Mouse (Mus musculus) thymus, postnatal 36 days (tissue): ENCODE results near the gene Akna.

Source experiments
- DNase-seq, 2 experiments: peaks; one replicate each; pipeline ENCODE4 v3.0.0; 2022; ENCODE audit warnings: mixed read lengths in 2 of 2

Gene Akna

DNA sequence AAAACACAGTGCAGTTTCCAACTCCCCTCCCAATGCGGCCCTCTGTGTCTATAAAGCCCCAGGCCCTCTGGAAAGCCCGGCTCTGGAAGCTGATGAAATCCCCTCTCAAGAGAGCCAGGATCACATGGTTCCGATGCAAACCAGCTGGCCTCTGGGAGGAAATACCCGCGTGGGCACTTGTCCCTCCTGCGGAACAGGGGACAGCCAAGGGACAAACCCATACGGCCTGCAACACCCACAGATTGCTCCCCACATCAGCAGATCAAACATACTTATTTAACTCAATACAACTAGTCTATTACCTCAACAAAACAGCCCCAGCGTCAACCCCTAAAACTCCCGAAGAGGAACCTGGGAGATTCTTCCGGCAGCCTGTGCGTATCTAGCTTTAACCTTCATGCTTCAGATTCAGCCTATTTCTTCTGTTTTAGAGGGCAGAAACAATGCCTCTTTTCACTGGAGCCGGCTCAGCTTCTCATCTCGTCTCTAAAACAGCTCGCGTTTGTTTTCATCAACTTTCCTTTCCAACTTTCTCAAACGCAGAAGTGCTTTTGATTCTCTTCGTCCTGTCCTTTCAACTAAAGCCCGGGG lies 6.3 kb upstream of the Akna start:
- DNase-seq = no peak

DNA sequence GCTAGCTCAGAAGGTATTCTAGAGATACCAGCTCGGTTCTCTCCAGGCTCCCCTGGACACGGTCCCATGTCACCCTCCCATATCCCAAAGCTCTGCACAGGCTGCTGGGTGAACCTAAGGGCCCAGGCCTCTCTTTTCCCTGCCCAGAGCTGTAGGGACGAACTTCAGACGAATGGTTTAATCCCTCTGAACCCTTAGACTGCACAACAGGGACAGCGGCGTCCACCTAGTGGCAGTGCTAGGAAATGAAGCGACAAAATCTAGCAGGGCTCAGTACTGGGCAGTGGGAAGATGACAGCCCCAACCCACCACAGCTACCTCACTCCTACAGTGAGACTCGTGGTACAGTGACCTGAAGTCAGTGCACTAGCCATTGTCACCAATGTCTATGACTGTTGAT lies 5.5 kb upstream of the Akna start:
- peak; percentile 73 to 75 for DNase-seq

DNA sequence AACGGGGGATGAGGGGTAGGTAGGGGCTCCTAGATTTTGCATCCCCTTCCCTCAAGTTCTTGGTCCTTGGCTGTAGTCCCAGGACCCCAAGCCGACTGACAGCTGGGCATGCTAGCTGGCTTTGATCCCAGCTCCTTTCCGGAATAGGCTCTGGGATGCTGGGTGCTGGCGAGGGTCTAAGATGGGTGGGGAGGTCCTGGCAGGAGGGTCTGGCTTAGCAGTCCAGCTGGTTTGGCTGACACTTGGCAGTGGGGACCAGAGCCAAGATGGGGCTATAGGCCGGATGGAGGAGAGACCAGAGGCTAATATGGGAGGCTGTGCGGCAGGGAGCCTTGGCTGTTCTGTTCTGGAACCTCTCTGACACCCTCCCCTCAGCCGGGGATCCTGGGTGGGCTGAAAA lies 5.1 kb upstream of the Akna start:
- DNase-seq = no peak

DNA sequence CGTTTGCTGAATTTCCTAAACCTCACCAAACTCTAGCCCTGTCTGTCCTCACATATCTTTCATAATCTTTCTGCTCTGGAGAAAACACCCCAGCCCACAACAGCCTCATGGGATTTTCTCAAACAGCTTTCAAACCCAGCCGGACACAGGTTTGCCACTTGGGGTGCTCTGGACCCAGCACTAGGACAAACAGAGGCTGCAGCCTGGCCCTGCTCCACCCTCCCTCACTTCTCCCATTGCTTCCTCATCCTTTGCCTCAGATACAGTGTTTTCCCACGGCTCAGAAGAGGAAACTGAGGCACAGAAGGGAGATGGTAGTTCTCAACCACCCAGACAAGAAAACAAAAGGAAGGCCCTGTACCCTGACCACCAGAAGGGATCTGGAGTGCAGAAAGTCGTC lies 2.5 kb upstream of the Akna start:
- DNase-seq = no peak

DNA sequence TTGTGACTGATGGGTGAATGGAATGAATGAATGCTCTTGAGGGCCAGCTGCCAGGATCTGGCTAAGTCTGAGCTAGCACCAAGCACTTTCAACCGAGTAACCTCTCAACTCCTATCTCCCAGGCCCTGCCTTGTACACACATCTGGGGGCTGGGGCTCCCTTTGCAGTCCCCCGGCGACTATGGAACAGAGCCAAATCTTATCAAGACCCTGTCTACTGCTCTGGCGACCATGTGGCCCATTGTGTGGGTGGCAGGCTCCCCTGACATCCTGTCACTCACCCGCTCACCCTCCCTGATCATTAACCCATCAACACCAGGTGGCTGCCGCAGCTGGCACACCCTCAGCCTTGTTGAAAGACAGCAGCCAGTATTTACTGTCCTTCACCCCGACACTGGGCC lies 1.9 kb upstream of the Akna start:
- peak; percentile 65 to 78 for DNase-seq

DNA sequence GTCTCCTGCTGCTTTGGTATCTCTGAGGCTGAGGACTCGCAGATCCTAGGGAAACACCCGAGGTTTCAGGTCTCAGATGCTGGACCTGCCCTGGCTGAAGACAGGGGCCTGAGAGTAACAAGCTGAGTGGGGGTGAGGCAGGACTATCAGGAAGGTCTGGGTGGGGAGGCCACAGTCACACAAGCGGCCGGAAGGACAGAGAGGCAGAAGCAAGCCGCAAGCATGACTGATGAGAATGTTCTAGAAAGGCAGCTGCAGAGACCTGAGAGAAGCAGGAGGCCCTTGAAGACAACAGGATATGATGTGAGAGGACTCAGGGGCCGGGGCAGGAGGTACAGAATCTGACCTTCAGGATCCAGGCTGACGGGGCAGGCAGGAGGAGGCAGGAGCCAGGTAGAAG lies 1.1 kb upstream of the Akna start:
- peak; percentile 68 to 78 for DNase-seq

DNA sequence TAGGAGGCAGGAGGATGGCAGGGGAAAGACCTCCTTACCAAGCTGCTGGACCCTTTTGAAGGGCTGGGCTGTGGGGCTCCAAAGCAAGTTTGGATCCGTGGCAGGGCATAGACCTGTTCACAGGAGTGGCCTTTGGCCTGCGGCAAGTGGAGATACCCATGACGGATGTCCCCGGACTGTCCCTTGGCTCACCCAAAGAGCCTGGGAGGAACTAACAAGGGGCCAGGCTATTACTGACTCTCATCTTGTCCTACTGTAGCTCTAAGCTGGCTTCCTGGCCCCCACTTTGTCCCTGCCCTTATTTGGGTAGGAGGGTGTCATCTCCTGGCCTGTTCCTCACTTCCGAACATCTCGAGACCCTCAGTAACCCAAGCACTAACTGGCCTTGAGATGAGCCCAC lies 596 bp downstream of the Akna start:
- DNase-seq = no peak

DNA sequence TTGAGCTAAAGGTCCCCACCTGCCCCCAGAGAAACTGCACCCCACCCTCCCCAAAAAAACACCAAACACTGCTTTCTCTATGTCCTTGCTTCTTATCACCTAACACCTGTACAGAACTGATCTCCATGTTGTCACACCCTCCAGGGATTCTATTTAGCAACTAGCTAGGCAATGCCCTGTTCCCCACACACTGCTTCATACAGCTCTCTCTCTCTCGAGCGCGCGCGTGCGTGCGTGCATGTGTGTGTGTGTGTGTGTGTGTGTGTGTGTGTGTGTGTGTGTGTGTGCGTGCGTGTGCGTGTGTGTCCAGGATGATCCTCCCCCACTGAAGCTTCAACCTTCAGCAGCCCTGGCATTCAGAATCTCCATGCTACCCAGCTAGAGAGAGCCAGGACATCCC lies 1.1 kb downstream of the Akna start:
- no peak for DNase-seq

DNA sequence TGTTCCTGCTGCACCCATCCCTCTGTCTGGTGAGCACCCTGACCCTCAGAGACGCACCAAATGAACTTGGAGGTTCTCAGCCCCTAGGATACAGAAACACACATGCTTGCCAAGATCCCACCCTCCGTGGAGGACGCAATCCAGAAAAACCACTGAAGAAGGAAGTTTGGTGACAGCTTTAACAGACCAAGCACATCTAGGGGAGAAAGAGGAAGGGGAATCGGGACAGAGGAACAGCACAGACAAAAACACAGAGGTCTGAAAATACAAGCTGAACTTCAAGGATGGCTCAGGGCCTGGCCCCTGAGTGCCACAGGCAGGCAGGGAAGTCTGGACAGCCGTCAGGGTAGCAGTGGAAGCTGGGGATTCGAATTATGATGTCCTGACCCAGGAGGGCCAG lies 1.5 kb downstream of the Akna start:
- no peak for DNase-seq

DNA sequence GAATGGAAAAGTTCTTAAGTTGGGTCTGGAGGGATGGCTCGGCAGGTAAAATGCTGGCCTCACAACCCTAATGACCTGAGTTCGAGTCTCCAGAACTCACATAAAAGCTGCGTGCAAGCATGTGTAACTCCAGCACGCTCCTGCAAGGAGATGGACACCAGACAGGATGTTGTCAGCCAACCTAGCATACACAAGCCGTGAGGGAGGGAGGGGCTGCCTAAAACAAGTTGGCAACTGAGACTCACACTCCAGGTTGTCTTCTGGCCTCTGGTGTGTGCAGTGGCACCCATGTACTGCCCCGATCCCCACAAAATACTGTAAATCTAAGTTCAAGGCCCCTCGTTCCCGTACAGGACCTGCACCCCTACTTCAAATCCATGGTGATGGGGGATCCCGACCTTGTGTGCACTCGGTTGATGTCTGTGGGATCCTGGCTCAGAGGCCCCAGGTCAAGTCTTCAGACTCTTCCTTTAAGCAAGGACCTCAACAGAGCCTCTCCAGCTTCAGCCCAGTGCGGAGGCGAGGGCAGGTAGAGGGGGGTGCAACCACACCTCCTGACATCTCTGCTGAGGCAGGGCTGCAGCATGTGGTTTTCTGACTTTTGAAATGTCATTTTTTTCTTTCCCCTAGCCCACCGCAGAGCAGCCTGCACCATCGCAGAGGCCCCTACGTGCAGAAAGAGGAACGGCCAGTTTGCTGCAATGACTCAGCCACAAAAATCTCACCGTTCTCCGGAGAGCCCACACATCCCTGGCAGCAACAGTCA lies 2.4 kb downstream of the Akna start:
- peak; percentile 62 to 75 for DNase-seq

DNA sequence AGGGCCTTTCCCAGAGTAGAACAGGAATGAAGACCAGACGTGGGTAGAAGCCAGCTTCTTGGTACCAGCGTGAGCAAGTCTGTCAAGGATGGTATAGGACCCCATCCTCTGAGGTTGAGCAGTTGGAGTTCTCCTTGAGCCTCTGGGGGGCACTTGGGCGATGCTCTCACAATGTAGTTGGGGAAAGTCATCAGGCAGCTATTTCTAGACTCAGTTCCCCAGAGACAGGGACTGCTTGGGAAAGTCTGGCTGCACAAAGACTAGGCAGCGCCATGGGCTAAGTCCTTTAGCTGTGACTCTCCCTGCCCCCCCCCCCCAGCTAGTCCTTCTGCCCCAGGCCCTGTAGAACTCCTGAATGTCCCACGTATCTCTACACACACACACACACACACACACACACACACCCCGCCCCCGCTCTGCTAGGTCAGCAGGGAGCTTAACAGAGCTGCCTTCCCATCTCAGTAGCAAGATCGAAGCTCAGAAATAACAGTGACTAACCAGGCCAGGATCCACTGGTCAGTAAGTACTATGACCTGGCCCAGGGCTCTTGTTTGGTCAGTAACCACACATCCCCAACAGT lies 3.4 kb downstream of the Akna start:
- DNase-seq = no peak

DNA sequence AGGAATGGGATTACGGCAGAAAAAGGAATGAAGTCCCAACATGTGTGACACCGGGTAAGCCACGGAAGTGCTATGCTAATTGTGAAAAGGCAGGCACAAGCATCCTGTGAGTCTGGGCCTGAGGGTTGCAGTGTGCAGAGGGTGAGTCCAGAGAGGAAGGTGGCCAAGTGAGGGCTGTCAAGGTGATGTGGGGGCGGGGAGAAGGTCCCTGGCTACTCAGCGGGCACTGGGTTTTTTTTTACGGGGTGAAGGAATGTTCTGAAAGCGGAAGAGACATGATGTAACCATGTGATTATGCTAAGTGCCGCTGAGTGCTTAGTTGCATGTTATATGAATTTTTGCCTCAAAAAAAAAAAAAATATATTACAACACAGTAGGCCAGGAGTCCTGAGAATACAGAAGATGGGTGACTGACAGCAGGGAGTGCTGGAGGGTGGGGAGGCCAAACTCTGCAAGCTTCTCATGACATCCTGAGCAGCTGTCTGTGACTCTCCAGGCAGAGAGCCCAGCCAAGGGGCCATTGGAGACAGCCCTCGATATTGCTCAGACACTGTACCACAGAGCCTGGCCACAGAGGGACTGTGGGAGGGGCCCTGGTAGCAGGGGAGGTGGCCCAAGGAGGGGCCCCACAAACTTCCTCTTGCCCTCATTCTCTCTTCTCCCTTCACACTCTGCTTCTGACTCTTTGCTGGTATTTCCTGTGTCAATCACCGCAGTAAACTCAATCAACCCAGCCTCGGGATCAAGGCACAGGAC lies 4.1 kb downstream of the Akna start:
- peak; percentile 48 to 67 for DNase-seq

DNA sequence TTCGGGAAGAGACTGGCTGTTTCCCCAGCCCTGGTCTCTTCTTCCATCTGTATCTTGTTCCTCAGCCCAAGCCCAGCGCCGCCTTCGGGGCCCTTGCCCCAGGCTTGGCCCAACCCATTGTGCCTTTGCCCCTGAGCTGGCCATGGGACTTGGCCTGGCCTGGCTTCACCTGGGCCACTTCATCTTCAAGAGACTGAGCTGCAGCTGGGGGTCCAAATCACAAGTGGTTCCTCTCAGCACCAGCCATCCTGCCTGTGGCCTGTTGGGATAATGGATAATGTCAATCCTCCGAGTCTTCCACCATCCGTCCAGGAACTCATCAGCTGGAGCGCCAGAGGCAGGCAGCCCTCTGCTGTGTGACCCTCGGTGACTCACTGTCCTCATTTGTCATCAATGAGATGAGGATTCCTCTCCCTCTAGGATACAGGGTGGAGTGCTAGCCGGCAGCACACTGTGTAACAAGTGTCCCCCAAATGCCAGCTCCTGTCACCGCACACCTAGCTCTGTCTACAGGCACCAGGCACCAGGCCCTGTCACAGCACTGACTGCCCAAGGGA lies 5.1 kb downstream of the Akna start:
- peak in 1 of 2 experiments; percentile 12 for DNase-seq

DNA sequence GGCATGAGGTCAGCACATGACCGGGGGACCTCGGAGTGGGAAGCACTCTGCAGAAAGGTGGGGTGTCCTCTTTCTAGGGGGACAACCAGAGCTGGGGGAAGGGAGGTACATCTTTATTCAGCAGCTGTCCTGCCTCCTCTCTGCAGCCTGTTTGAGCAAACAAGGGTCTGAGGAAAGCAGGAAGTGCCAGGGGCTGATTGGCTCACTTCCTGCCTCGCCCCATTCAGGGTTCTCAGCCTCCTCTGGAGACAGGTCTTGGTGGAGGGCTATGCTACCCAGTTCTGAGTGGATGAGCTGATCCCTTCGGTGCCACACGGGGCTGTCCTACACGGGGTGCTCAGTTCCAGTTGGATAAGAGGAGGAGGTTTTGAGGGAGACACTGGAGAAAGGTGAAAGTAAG lies 11.8 kb downstream of the Akna start:
- DNase-seq = peak; percentile 56 to 70

DNA sequence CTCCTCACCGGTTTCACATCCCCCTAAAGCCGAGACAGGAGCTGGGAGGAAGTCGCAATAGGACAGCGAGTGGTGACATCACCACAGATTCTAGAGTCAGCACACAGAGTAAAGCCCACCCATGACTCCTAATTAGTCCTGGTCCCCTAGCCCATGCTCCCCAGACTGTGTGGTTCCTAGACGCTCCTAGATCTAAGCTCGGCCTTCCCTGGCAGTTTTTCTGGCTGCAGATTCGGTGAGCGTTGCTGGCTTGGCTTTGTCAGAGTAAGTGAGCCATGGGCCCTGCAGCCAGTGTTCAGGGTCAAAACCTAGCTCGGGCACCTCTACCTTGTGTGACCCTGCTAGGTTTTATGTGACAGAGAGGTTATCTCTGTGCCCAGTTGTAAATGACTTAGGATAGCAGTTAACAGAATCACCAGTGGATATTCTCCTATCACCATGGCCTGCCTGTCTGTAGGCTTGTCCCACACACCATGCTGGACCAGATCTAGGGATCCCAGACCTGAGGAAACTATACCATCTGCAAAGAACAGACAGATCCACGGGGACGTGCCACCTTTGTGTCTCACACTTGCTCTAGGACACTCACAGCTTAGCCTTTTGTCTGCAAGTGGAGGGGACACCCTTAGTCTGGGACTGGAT lies 13.1 kb downstream of the Akna start:
- DNase-seq = no peak

DNA sequence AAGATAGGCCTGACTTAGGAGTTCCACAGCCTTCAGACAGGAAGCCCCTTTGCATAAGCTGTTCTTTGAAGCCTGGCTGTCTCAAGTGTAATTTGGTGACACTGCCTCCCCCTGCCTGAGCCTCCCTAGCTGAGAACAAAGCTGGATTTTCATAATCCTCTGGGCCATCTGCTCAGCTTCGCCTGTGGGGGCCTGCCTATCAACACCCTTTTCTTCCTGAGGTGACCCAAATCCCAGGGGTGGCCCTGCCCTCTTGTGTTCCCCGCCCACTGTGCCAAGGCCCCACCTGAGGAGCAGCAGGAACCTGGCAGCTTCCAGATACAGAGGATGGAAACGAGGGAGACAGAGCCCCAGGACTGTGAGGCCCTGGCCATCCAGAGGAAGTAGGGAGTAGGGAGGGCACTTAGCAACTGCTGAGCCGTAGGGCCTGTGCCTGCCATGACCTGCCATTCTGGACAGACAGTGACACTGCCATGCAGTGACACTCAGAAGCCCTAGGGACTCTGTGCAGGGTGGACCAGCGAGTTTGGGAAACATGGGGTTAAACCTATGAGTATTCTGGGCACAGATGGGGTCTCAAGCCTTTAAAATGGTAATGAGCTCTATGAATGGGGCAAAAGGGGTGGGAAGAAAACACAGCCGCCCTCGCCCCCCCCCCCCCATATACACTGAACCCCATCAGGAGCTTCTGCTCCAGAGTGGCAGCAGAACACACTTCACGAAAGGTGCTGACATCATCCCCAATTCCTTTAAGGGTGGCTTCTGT lies 13.8 kb downstream of the Akna start:
- peak; percentile 55 to 69 for DNase-seq

DNA sequence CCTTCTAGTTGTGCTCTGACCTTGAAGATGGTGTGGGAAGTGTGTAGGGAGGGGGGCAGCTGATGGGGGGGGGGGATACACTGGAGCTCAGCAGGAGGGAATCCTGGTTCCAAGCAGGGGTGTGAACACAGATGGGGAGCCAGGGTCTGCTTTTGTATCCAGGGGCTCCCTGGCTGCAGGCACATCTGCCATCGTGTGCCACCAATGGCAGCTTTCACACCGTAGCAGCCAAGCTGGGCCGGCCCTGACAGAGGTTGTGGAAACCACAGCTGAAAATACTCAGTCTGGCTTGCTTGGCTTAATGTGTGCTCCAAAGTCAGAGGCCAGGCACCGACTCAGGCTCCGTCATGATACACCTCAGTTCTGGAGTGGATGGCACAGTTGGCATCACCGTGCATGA lies 15.1 kb downstream of the Akna start:
- no peak for DNase-seq

DNA sequence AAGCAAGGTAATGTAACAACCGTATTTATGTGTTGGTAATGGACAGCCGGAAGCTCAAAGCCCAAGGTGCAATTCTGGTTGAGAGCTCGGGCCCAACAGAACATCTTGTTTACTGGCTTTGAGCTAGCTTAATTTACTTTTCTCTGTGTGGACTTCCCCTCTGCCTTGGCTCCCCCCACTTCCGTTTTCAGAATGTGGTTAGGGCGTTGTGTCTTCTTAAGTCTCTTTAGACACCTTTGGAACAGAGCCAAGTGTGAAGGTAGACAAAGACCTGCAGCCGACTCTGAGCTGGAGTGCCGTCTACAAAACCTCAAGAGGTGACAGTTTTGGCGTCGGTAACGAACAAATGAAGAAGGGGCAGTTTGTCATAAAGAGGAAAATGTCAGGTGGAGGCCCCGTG lies 17.4 kb downstream of the Akna start:
- DNase-seq = peak; percentile 77 to 83

DNA sequence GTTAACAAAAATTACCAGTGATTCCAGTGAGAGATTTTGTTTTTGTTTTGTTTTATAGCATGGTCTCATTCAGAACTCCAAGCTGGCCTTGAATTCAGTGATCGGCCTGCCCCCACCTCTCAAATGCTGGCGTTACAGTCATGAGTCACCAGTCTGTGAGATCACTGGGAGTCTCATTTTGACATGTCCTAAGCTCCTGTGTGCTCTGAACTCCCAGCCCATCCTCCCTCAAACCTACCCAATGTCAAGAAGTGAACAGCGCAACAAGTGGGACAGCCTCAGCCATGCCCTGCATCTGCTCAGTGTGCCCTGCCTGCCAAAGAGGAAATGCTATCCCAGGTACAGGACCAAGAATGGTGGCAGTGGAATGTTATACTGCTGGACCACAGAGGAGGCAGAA lies 17.9 kb downstream of the Akna start:
- DNase-seq = no peak

DNA sequence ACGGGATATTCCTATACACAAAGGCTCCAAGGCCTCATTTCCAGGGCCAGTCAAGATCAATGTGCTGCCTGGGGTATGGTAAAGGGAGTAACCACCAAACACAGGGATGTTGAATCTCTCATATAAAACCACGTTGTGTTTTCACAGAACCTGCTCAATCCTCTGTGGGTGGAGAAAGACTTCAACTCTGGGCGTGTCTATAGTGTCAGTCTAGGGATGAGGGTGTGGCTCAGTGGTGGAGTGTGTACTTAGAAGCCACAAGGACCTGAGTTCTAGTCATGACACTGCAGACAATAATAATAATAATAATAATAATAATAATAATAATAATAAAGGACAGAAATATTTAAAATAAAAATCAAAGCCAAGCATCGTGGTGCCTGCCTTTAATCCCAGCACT lies 18.9 kb downstream of the Akna start:
- no peak for DNase-seq

DNA sequence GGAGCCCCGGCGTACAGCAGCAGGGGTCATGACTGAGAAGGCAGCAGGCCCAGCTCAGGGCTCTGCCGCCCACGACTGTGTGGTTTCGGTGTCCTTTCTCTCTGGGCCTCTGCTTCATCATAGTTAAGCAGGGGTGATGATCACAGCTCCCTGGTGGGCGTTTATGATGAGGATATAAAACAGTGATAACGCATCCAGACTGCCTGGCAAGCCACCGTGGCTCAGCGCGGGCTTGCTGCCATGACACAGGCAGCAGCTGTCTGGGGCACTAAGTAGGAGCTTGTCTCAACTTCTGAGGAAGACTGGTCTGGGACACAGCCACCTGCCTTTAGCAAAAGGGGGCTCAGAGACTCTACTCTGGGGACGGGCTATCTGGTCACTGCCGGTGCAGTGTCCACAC lies 19.7 kb downstream of the Akna start:
- no peak for DNase-seq
